Mouse (Mus musculus) layer of hippocampus, postnatal 10 days (tissue): ENCODE data around the gene Myocd. TPM values are rescaled to one million over a fixed set of nuclear protein-coding genes. Genes with fewer than 3 reads are reported as not detected.
A peak's percentile ranks its signal among the peaks of the same experiment; 100 is the strongest.

Experiments used
- DNase-seq, 2 experiments: peaks; one replicate each; pipeline ENCODE4 v3.0.0; 2021; ENCODE audit warnings: low spot score in 2 of 2
- long read RNA-seq: library from polyadenylated mRNA; stranded (forward); transcript quantifications from one replicate; pipeline ENCODE4 v2.0.0, GENCODE M21; 2023
- total RNA-seq, 2 experiments: library from RNA; stranded (reverse); gene quantifications; 2 replicates each; pipeline ENCODE4 v1.2.3; 2021

The Myocd gene
- under 1 TPM; 0.62 to 0.87 TPM for total RNA-seq
- long read RNA-seq = 0 reads

GRCm38 (mm10) chr11:65269851-65270473, at the start of gene Myocd:
TSS of gene Myocd (minus strand) at chr11:65269989.
- DNase-seq = peak in 1 of 2 experiments; percentile 29

GRCm38 (mm10) chr11:65303824-65304223, 34.0 kb upstream of the Myocd start:
- DNase-seq = no peak

- no peak for DNase-seq
These were observed 24.5 kb upstream of the Myocd start for GRCm38 (mm10) chr11:65294128-65294833.

GRCm38 (mm10) chr11:65292994-65293393, 23.2 kb upstream of the Myocd start:
- DNase-seq = no peak

- no peak for DNase-seq
These were observed 17.9 kb upstream of the Myocd start for GRCm38 (mm10) chr11:65287706-65288105.

GRCm38 (mm10) chr11:65286211-65286610, 16.4 kb upstream of the Myocd start:
- no peak for DNase-seq

GRCm38 (mm10) chr11:65275441-65275840, 5.7 kb upstream of the Myocd start:
- no peak for DNase-seq

GRCm38 (mm10) chr11:65271000-65271399, 1.2 kb upstream of the Myocd start:
- DNase-seq = no peak

- peak; percentile 22 to 55 for DNase-seq
These were observed 1.5 kb downstream of the Myocd start for GRCm38 (mm10) chr11:65268310-65268709.

- DNase-seq = no peak
These were observed 6.3 kb downstream of the Myocd start for GRCm38 (mm10) chr11:65263466-65263865.

- no peak for DNase-seq
These were observed 10.8 kb downstream of the Myocd start for GRCm38 (mm10) chr11:65258997-65259396.

GRCm38 (mm10) chr11:65256143-65256542, 13.6 kb downstream of the Myocd start:
- DNase-seq = no peak

- no peak for DNase-seq
These were observed 14.2 kb downstream of the Myocd start for GRCm38 (mm10) chr11:65255564-65255963.

- DNase-seq = no peak
These were observed 19.4 kb downstream of the Myocd start for GRCm38 (mm10) chr11:65250366-65250765.

- no peak for DNase-seq
These were observed 23.3 kb downstream of the Myocd start for GRCm38 (mm10) chr11:65246301-65247054.

- DNase-seq = no peak
These were observed 26.2 kb downstream of the Myocd start for GRCm38 (mm10) chr11:65243593-65243992.

GRCm38 (mm10) chr11:65240521-65240920, 29.3 kb downstream of the Myocd start:
- no peak for DNase-seq

GRCm38 (mm10) chr11:65237896-65238295, 31.9 kb downstream of the Myocd start:
- no peak for DNase-seq

- DNase-seq = no peak
These were observed 32.9 kb downstream of the Myocd start for GRCm38 (mm10) chr11:65236907-65237306.

- no peak for DNase-seq
These were observed 34.4 kb downstream of the Myocd start for GRCm38 (mm10) chr11:65235374-65235773.

- DNase-seq = no peak
These were observed 38.0 kb downstream of the Myocd start for GRCm38 (mm10) chr11:65231771-65232170.

- no peak for DNase-seq
These were observed 43.0 kb downstream of the Myocd start for GRCm38 (mm10) chr11:65226766-65227165.
